Mouse (Mus musculus) cerebellum, adult 11-12 months (tissue): ENCODE results near the gene Tjp3.

Source experiments
- DNase-seq: peaks from one replicate; pipeline ENCODE4 v3.0.0; 2022

Gene Tjp3

DNA sequence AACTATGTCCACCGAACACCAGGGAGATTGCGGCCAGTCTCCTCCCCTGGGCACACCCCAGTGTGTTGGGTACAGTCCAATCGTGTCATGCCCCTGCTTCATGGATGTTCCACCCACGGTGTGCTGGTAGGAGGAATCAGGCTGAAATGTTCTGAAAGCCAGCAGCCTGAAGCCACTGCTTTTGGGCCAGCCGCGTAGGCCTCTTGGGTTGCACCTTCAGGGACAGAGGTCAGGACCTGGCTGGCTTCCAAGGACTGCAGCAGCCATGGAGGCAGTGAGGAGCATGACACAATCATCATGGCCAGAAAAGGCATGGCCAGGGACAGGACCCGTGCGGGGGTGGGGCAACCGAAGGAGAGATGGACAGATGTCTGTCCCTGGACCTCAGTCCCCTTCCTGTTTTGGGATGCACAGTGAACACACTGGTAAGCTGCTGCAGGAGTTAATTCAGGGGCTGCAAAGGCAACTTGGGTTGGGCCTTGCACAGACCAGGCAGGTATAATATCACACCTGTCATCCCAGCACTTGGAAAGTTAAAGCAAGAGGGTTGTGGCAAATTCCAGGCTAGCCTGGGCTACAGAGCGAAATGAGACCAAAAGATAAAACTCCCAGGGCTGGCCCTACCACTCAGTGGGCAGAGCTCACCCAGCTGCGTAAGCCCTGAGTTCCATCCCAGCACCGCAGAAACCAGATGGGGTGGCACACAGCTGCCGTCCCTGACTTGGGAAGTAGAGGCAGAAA lies 27.4 kb upstream of the Tjp3 start:
- peak; percentile 79 for DNase-seq

DNA sequence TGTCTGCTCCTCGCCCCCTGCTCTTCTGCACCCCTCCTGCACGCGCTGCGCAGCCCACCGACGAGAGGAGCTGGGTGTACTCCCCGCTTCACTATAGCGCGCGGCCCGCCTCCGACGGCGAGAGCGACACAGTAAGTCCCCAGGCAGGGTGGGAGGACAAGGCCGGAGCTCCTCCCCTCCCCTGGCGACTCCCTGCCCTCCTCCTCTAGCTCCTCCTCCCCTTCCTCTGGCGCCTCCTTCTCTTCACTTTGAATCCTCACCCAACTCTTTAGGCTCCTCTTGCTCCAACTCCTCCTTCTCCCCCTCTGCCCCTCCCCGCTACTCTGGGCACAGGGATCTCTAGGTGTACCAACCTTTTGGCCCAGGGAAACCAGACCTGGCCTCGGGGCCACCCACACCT lies 25.9 kb upstream of the Tjp3 start:
- peak; percentile 66 for DNase-seq

DNA sequence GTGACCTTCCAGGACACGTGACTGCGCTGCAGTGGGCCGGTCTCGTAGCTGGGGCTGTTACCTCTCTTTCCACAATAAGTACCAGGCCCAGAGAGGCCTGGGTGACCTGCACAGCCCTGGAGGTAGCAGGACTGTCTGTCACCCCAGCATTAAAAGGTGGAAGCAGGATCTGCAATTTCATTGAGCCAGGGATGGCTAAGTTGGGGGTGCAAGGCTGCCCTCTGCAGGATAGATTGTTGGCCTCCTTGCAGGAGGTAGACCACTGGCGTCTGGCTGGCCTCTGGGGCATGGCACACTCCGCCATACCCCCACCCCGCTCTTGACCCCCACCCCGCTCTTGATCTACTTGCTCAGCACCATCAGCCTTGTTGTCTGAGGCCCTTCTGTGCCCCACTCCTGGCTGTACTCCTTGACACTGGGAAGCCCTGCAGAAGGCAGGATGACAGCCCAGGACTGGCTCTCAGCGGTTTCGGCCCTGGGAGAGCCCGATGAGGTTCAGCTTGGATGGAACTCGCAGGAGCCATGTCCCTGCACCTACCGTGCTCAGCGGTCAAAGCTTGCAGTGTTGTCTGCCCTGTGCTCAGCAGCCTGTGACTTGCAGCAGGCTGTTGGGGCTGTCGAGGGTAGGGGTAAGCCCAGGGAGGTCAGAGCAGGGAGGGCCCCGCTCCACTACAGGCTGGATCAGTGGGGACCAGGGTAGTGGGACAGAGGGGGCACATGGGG lies 25.1 kb upstream of the Tjp3 start:
- DNase-seq, result peak; percentile 42

DNA sequence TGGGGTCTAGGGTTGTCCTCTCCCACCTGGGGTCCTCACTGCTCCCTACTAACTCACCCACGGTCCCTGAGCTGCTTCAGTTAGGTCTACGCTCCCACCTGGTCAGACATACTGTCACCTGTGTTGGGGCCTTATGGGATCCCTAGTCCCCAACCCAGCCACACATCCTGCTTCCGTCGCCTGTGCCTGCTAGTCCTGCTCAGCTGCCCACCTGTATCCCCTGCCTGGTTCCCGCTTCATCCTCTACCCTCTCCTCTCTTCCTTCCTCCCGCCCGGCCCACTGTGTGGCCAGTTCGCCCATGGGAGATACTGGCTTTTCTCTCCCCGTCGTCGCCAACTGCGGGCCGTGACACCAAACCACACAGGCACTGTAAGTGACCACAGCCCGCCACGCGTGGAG lies 24.2 kb upstream of the Tjp3 start:
- peak; percentile 51 for DNase-seq

DNA sequence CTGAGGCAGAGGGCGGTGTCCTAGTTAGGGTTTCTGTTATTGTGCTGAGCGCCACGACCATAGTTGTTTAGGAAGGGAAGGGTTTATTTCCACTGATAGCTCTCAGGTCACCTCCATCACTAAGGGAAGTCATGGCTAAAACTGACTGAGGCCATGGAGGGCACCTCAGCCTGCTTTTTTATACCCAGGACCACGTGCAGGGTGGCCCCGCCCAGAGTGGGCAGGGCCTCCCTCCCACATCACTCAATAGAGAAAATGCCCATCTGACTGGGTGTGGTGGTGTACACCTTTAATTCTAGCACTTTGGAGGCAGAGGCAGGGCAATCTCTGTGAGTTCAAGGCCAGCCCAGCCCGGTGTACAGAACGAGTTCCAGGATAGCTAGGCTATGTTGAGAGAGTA lies 22.8 kb upstream of the Tjp3 start:
- no peak for DNase-seq

DNA sequence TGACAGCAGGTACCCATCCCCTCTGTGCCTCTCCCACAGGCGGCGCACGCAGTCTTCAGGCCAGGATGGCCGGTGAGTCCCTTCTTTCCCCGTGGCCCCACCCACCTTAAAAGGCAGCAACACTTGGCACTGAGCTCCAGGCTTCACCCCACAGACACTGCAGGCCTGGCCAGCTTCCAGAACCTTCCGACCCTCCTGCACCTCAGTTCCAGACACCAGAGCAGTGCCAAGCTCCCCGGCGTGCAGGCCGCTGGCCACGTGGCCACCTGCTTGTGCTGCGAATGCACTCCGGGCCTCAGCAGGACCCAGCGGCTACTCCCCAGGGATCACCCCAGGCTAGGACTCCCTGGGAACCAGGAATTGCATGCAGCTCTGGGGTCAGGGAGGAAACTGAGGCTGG lies 22.2 kb upstream of the Tjp3 start:
- DNase-seq, result peak; percentile 59

DNA sequence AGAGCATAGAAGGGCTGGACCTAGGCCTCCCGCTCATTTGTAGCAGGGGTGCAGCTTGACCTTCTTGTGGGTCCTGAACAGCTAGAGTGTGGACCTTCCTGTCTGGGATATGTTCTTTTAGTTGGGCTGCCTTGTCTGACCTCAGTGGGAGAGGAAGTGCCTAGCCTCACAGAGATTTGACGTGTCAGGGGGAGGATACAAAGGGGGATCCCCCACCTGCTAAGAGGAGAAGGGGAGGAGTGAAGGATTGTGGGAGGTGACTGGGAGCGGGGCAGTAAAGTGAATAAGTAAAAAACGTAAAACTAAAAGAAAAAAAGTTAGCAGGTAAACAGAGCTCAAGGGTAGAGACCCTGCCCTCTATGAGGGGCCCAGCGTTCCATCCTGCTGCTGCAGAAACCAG lies 18.2 kb upstream of the Tjp3 start:
- no peak for DNase-seq

DNA sequence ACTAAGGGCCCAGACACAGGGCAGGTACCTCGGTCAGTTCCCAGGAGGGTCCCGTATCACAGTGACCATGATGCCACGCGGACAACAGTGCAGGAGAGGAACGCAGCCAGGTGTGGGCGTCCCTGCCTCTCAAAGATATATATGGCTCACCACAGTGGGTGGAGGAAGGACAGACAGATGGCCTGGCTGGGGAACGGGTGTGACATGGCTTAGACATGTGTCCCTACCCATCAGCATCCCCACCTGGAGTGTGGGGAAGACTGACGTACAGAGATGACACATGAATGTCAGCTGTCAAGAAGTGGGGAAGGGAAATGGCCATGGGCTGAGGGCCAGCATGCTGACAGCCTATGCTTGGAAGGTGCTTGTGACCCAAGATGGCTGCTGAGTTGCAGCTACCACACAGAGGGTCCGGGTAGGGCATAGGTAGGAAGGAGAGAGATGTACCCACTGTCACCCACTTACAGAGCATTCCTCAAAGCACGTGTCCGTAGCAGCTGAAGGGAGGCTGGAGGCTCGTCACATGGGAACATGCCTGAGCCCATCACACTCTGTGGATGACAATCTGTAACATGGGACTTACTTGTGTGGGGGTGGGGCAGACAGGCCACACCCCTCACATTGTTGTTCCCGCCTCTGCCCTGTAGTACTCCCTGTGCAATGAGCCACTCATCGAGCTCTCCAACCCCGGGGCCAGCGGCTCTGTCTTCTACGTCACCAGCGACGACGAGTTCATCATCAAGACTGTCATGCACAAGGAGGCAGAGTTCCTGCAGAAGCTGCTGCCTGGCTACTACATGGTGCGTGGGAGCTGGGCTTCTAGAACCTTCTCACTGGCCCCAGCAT lies 15.7 kb upstream of the Tjp3 start:
- no peak for DNase-seq

DNA sequence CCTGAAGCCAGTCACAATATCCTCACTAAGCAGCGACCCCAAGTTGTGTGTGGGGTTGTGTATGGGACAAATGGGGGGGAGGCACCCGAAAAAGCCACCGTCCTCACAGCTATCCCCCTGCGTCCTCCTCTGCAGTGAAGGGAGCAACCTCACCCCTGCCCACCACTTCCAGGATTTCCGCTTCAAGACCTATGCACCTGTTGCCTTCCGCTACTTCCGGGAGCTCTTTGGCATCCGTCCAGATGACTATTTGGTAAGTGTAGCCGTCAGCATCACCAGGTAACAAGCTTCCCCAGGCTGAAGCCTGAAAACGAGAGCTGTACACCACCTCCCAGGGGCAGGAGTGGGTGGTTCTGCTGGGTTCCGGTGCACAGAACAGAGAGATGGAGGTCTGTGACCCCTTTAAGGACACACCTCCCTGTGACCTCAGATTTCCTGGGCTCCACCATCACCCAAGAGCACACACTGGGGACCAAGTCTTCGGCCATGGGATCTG lies 14.8 kb upstream of the Tjp3 start:
- peak; percentile 60 for DNase-seq

DNA sequence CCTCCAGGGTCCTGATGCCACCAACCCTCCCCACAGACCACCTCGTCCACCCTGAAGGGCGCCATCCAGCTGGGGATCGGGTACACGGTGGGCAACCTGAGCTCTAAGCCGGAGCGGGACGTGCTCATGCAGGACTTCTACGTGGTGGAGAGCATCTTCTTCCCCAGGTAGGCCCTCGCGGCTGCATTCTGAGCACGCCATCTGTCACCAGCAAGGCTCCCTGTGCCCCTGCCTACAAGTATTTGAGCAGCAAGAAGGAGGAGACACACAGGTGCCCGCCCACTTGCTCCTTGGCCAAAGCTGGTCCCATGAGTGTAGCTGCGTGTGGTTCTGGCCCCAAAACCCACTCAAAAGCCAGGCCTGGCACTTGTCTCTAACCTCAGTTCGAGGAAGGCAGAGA lies 14.3 kb upstream of the Tjp3 start:
- peak; percentile 76 for DNase-seq

DNA sequence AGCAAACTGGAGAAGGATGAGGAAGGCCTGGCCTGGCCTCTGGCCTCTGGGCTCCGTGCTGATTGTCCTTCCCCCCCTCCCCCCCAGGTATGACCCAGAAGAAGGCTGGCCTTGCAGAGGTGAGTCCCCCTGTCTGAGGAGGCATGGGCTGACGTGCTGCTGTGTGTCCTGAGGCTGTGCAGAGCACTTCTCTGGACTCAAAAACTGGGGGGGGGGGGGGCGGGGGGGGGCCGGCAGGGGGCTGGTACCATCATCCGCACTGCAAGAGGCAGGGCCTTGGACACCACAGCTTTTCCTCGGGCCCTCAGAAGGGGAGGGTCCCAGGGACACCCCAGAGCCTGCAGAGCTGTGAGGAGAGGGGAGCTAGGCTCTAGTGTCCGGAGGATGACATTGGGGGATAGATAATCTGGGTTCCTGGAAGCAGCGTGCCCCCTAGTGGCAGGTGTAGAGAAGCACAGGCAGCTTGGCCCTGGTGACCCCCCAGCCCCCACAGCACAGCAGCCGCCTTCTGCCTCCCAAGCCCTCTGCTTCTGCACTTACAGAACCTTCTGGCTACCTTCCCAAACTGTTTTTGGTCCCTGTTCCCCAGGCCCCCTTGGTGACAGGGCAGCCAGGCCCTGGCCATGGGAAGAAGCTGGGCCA lies 13.3 kb upstream of the Tjp3 start:
- DNase-seq, result peak; percentile 80

DNA sequence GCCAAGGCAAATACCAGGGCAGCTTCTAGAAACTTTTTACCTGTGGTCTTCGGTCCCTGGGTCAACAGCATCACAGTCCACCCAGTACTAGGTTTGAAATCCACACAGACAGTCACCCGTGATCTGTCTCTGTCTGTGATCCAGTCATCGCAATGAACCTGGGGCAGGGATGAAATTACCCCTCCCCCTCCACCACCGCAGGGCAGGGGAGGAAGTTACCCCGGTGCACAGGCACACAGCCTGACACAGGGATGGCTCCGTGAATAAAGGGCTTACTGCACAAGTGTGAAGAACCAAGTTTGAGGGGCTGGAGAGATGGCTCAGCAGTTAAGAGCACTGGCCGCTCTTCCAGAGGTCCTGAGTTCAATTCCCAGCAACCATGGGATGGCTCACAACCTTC lies 12.4 kb upstream of the Tjp3 start:
- DNase-seq, result no peak

DNA sequence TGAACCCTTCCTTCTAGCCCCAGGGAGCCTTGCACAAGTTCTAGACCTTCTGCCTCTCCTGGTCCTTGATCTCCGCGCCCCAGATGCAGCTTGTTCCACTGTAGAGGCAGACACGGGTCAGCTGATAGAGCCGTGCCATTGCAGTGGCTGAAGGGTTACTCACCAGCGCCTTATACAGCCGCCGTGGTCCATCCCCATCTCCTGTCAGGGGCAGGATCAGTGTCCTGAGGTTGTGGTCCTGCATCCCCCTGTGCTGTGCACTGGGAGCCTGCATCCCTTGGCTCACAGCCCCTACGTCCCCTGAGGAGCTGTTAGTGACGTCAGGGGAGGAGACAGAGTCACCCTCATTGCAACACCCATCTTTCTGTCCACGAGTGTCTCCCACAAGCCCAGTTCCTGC lies 11.9 kb upstream of the Tjp3 start:
- peak; percentile 60 for DNase-seq

DNA sequence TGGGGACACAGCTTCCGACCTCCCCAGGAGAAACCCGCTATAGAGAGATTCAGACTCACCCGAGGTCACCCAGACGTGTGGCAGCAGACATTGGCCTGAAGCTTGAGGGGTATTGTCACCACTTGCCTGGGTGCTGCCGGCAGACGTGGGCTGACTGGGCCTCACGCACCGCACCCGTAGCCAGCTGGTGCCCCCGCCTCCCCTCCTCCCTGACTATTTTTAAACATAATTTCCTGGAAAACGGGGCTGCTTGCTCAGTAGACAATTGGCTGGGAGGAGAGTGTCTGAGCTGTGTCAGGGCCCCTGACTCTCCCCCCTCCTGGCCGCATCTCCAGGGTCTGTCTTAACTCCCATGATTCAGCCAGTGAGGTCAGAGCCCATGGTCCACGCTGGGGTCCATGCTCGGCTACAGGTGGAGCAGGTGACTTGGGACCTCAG lies 11.4 kb upstream of the Tjp3 start:
- peak; percentile 61 for DNase-seq

DNA sequence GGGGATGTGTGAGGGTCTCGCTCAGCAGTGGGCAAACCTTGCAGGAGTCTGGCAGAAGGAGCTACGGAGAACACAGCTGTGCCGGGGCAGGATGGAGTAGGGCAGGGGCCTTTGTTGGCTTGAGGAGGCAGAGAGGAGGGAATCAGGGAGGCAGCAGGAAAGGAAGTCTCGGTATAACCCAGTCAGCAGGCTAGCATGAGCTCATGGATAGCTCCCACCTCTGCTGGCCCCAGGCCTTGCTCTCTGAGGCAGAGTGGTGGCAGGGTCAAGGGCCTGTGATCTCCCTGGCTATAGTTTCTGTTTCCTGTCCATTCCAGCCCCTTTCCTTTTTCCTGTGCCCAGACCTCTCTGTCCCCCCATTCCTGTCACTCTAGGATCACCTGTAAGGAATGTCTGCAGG lies 10.9 kb upstream of the Tjp3 start:
- no peak for DNase-seq

DNA sequence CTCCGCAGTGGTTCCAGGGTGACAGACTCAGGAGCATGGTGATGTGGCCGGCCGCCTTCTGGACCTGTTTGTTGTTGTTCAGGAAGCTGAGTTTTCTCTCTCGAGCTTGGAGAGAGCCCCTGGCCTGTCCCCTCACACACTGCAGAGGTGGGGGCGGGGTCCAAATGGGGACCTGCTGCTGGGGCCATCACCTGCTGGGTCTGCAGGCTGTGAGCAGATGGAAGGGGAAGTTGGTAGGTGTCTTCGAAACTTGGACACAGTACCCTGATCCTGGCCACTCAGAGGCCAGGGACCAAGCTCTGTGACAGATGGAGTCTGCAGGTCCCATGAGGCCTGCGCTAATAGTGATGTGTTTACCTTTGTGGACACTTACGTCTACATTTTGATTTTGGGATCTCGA lies 9.9 kb upstream of the Tjp3 start:
- peak; percentile 88 for DNase-seq

DNA sequence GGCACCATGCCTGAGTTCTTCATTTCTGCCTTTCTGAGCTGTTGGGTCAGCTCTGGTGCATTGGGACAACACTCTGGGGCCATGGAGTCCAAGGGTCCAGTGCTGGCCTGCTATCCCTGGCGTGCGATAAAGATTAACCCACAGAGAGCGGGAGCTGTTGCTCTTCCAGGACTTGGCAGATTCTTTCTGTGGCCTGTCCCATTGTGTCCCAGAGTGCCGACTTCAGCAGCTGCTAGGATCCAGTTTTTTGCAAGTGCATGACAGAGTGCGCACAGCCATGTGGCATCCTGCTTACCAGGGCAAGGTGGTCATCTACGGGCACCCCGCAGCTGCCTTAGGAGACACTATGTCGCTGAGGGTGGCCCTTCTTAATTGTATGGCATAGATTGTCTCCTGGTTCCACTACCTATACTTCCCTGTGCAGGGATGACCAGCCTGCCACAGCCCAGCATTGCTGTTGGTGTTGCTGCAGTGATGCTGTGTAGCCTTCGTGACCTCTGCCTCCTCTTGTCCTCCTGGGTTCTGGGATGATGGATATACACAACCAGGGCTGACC lies 9.0 kb upstream of the Tjp3 start:
- no peak for DNase-seq

DNA sequence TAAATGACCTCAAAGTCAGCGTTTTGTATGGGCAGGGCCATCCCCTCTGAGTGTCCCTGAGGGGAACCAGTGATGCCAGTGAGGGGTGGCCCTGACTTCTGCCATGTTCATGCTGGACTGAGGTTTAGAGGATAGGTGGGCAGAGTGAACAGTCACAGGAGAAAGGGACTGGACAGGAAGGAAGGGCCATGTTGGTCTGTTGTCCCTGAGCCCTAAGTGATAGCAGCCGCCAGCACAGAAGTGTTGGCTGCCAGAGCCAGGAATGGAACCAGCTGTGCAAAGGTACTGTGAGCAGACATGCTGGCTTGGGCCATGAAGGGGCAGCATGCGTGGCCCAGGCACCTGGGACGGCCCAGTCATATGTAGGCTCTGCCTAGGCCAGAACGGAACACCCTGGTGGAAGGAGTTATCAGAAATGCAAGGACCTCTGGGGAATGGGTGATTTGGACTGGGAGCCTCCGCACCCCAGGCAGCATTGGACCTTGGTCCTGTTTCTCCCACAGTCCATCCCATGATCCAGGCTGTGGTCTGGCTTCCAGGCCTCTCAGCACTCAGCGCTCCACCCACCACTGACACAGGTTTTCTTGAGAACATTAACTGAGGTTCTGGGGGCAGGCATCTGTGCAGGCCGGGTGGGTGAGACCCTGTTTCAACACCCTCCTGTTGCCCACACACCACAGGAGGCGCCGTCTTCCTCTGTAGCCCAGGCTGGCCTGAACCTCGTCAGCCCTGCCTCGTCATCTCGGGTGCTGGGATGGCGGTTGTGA lies 8.4 kb upstream of the Tjp3 start:
- DNase-seq, result peak; percentile 56

DNA sequence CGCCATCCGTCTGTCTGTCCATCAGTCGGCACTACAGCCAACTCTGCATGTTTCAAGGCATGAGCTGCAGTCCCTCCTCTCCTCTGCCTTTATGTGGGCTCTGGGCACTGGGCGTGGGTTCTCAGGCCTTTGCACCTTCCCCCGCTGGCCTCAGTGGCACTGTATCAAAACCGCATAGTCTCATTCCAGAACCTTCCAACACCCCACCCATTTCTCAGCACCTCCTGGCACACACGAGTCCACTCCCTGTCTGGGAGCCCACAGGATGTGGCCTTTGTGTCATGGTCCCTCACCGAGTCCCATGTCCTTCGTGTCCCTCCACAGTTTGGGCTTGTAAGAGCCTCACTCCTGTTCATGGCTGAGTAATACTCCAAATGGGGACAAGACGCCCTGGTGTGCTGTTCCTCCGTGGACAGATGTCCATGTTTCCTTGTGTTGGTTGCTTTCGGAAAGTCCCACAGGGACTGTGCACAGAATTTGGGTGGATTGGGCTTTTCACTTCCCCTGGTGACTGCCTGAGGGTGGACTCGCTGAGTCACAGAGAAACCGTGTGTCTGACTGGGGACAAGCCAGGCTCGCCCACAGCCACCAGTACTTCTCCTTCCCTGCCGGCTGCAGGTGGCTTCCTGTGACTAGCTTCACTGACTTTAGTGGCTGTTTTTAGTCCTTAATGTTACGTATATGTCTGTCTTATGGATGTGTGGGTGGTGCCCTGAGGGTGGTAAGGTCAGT lies 7.2 kb upstream of the Tjp3 start:
- peak; percentile 55 for DNase-seq

DNA sequence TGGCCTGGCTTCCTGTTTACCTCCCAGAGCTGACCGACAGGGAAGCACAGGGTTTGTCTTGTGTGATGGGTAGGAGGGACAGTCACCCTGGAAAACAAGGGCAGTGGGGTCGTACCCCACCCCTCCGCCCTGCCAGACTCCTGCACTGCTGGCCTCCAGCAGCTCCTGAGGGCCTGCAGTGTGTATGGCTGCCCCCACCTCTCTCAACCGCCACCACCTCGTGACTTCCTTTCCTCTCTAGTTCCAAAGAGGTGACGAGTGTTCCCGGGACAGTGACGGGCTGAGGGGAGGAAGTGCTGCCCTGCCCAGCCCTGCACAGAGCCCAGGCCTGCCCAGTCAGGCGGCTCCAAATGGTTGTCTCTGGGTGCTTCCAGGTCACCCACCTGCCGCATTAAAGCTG lies 6.5 kb upstream of the Tjp3 start:
- DNase-seq, result peak; percentile 54

DNA sequence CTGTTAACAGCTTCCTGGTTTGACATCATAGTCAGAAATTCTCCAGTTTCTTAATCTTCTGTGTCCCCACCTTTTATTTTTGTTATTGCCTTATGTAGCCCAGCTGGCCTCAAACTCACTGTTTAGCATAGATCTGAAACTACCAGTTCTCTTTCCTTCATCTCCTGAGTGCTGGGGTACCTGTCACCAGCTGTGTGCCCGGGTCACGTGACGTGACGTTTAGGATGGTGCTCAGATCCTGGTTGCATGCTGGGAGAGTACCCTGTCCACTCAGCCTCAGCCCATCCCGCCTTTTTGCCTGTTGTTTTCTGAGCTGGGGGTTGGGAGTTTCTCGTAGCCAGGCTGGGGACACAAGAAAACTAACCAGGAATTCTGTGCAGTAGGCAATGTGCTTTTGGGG lies 5.9 kb upstream of the Tjp3 start:
- DNase-seq, result peak; percentile 42
